Mouse (Mus musculus) testis, adult 2 months (tissue): Measurements from ENCODE around the gene Lrrc49.

Source experiments
- CTCF ChIP-seq: fragments of 200-500 bp; IDR thresholded peaks from 2 replicates; pipeline ENCODE4 v1.5.1; 2012; ENCODE audit warnings: low read depth, mild to moderate bottlenecking, inconsistent platforms, low read length, moderate library complexity; ENCODE audit not compliant: control insufficient read depth, insufficient read depth, insufficient replicate concordance
- POLR2A ChIP-seq: fragments of 200-500 bp; IDR thresholded peaks from 2 replicates; pipeline ENCODE4 v1.6.1; 2012; ENCODE audit warnings: low read depth, mild to moderate bottlenecking, inconsistent platforms, low read length, moderate library complexity; ENCODE audit not compliant: control insufficient read depth

DNA sequence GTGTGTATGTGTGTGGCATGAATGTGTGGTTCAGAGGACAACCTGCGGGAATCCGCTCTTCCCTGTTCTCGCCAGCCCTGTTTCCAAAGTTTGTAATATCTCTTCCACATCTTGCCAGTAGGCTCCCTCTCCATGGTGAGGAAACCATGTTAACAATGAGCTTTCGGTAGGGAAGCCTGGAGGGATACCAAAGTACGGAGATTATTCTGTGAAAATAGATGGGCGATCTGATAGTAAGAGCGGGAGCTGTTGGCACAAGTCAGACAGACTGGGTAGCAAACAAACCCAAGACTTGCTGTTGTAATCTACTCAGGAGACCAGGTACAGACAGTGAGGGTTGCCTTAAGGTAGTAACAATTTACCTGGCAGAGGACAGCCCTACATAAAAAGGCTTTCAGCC is 124.1 kb downstream of the Lrrc49 start:
- TF ChIP-seq CTCF (no peak), POLR2A (no peak)
